Mouse (Mus musculus): ENCODE results near the gene Isoc2b.
"Not testable (repeated sequence)": the region's sequence is repeated elsewhere in the genome, so short reads cannot be mapped to it uniquely, and the experiment has no call there.

The Isoc2b gene

DNA sequence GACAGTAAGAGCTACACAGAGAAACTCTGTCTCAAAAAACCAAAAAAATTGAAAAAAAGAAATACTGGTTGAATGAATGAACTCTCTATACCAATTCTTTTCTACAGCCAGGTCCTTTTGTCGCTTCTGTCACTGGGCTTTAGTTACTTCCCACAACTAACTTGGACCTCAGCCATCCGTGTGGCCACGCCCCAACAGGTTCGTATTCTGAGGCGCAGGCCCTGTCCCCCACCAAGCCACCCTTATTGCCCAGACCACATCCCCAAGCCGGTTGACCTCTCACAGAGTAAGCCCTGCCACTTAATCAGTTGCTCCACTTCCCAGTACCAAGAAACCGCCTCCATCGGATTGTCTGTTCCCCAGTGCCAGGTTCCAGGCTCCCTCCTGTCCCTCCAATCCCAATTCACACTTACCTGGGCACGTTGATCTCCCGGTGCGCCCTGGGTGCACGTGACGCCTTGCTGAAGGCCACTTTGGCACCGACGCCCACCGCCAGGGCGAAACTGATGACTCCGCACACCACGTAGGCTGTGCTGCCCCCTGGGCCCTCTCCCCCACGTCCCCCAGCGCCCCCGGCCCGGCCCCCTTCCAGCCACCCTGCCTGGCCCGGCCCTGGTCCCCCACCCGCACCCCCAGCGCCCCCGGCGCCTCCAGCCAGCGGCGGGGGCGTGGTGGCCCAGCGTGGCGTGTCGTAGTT is 34.3 kb downstream of the Isoc2b start:
- DNase-seq (ENCODE audit: low read depth) = no peak

DNA sequence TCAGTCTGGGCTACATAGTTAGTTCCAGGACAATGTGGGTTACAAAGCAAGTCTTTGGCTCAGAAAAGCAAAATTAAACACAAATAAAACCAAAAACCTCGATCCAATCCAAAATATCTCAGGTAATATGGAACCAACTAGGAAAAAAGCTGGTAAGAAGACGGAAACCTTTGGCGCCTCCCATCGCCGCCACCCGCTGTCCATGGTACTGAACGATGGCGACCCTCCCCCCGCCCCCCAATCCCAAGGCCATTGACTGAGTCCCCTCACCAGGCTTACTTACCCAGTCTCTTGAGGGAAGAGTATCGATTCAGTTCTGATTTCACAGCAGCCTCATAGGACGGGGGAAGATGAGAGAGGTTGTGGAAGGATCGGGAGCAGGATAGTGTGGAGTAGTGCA is 39.6 kb downstream of the Isoc2b start:
- DNase-seq (ENCODE audit: low read depth) = no peak

DNA sequence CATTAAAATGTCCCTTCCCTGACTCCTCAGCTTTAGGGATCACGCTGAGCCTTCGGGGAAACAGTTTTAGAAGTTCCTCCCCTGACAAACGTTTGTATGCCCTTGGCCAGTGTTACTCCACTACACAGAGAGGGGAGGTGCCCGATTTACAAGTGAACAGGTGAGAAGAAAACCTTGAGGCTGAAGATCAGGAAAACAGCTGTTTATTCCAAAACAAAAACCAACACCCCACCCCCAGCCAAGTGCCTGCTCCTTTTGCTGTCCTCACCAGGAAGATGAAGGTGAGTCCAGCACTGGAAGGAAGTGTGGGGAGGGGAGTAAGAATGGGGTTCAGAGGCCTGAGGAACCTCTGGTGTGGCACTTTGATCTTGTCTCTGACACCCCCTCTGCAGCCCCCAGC is 44.7 kb downstream of the Isoc2b start:
- no peak for DNase-seq (ENCODE audit: low read depth)

- no peak for DNase-seq (ENCODE audit: low read depth)
Observed at GRCm38 (mm10) chr7:4822162-4822907, 47.7 kb downstream of the Isoc2b start.

DNA sequence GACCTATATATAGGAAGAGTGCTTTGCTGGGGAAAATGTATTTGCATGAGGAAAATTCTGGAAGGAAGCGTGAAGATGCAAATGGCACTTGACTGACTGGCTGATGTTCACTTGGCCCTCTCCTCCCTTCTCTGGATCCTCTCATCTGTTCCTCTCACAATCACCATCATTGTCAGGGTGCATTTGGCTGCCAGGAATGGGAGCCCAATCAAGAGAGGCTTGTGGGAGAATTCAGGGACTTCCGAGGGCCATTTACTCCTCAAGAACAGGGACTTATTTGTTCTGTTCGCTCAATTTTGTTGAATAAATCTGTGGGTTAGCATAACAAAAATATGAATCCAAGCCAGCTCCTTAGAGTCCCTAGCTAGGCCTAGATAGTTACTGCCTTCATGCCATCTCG is 48.4 kb downstream of the Isoc2b start:
- no peak for DNase-seq (ENCODE audit: low read depth)

GRCm38 (mm10) chr7:4820925-4821324 is 49.1 kb downstream of the Isoc2b start:
- DNase-seq (ENCODE audit: low read depth) = not testable (repeated sequence)

DNA sequence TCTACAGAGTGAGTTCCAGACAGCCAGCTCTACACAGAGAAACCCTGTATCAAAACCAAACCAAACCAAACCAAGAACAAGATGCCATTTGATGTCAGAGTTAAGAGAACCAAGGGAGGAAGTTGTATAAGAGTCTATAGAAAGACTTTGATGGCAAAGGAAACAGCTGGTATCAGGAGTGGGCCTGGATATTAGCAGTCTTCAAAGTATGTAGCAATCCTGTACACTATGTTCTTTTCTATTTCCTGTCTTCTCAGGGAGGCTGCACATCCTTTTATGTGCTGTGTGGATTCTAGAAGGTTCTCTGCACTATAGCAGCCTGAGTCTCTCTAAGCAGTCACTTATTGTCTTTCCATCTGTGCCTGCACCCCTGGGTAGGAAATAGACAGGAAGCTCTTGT is 53.5 kb downstream of the Isoc2b start:
- no peak for DNase-seq (ENCODE audit: low read depth)

- no peak for DNase-seq (ENCODE audit: low read depth)
Observed at GRCm38 (mm10) chr7:4813105-4813791, 56.8 kb downstream of the Isoc2b start.

DNA sequence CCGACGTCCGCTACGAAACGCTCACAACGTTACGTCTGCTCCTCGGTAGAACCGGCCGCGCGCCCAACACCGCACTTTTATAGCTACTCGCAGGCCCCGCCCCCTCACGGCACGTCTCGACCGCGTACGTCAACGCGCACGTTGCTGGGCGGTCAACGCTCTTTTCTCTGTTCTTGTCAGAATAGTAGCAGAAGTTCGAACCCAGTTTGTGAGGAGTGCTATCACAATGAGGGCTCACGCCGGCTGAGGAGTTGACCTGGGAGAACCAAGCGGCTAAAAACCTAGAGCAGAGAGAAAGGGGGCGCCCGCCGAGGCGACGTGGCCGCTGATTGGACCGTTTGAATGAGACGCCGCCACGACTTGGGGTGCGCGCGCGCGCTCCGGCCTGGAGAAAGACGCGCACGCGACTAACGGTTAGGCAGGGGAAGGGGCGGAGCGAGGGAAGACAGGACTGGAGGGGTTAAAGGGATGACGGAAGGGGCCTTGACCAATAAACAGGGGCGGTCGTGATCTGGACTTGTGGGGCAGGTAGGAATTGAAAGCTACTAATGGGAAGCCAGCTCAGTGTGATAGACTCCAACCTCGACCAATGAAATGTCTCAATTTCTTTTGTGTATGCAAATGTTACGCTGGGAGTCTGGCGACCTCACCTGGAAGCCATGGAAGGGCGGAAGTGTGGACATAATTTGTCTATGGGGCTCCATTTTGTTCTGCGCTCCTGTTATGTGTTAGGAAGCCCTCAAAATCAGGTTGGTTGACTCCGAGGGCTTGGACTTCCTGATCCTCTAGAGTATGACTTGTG is 57.6 kb downstream of the Isoc2b start, which contains the start of gene Ube2s:
Ube2s (minus strand) TSS at position 288 of the 802 bp plus-strand sequence.
- peak; percentile 100 for DNase-seq (ENCODE audit: low read depth)

DNA sequence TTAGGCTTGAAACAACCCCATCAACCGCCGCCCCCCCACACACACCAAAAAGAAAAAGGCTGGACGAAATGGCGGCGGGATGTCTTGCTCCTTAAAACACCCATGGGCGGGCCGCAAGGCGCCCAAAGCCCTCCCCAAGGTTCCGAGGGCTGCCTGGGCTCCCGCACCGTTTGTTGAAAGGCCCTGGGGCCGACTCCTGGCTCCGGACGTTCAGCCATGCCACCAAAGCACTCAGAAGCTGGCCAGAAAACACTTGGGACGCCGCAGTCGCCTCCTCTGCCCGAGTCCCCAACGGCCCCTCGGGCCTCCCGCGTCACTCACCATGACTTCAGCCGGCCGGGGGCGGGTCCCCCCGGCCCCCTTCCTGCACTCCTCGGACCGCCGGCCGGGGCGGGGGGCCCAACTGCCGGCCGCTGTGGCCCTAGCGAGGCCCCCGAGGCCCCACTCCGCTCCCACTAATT is 58.2 kb downstream of the Isoc2b start:
- peak; percentile 63 for DNase-seq (ENCODE audit: low read depth)

- DNase-seq (ENCODE audit: low read depth) = not testable (repeated sequence)
Observed at GRCm38 (mm10) chr7:4811131-4811530, 58.9 kb downstream of the Isoc2b start.

- DNase-seq (ENCODE audit: low read depth) = peak; percentile 76
Observed at GRCm38 (mm10) chr7:4806716-4807115, 63.3 kb downstream of the Isoc2b start.

- no peak for DNase-seq (ENCODE audit: low read depth)
Observed at GRCm38 (mm10) chr7:4802247-4802646, 67.8 kb downstream of the Isoc2b start.

DNA sequence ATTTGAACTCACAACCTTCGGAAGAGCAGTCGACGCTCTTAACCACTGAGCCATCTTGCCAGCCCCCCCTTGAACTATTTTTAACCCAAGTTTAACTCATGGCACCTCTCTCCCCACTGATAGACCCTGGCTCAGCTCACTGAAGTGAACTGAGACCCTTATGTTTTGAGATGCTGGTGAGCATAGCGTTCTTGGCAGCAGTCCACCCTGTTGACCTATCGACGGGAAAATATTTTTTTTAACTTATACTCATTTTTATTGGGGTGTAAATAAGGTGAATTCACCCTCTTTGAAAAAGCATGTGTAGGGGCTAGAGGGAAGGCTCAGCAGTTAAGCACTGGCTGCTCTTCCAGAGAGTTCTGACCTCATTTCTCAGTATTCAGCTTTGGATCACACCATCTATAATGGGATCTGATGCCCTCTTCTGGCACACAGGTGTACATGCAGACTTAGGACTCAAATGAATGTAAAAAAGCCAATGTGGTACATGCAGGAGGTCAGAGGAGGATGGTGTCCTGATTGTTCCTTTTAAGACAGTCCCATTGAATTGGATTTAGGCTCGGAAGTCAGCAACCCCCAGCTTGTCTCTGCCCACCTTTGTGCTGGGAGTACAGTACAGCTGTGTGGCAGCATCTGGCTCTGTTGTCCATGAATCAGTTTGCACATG is 74.2 kb downstream of the Isoc2b start:
- peak; percentile 78 for DNase-seq (ENCODE audit: low read depth)
